Mouse (Mus musculus) gastrocnemius, adult 8-10 months (tissue): ENCODE measurements around the gene Chtf18. TPM values are rescaled to one million over a fixed set of nuclear protein-coding genes. Genes with fewer than 3 reads are reported as not detected.

Source experiments
- microRNA-seq: library from miRNA; unstranded; fragments of <30 nt; microRNA quantifications from one replicate; pipeline ENCODE4 v1.2.0, GENCODE M21; 2022
- total RNA-seq, 4 experiments: library from RNA; stranded (reverse); gene quantifications; 2 replicates each; pipeline ENCODE4 v1.2.4; 2022

Gene Chtf18
- total RNA-seq, 4 experiments from 2014 or later, result 0.87 to 1.4 (median 0.94) TPM

Small RNAs within 50 kb of the gene (microRNA-seq; reads per million reads assigned to microRNA genes)
- gene Gm25083, result not detected

Other genes with a start within 250 kb of the Chtf18 start
- gene Sstr5, start 230.1 kb downstream of the Chtf18 start, total RNA-seq, result not detected
- gene Sox8, start 156.7 kb downstream of the Chtf18 start, total RNA-seq, result under 1 TPM; 0.19 to 0.76 (median 0.70) TPM
- gene Lmf1, start 148.3 kb downstream of the Chtf18 start, total RNA-seq, result 10 to 100 TPM; 10.4 to 14.1 (median 10.8) TPM
- gene Gng13, start 10.2 kb downstream of the Chtf18 start, total RNA-seq, result not detected
- 1 to 10 TPM; 2.4 to 3.5 (median 3.1) TPM for gene Rpusd1, start 251 bp upstream of the Chtf18 start, total RNA-seq
- not detected for gene Mslnl, start 8.6 kb upstream of the Chtf18 start, total RNA-seq
- gene Msln, start 27.0 kb upstream of the Chtf18 start, total RNA-seq, result under 1 TPM in 2 of 4 experiments, not detected in 2; 0.13 TPM
- gene Narfl, start 46.4 kb upstream of the Chtf18 start, total RNA-seq, result 10 to 100 TPM; 24.4 to 29.6 (median 26.5) TPM
- gene Haghl, start 58.3 kb upstream of the Chtf18 start, total RNA-seq, result 10 to 100 TPM in 3 of 4 experiments, 1 to 10 TPM in 1; 9.4 to 12.1 (median 10.1) TPM
- gene Ccdc78, start 59.2 kb upstream of the Chtf18 start, total RNA-seq, result not detected
- 10 to 100 TPM; 46.3 to 53.3 (median 47.6) TPM for gene Fam173a, start 65.5 kb upstream of the Chtf18 start, total RNA-seq
- gene AC134908.4, start 68.2 kb upstream of the Chtf18 start, total RNA-seq, result 1 to 10 TPM in 1 of 4 experiments, not detected in 3; 1.2 TPM
- 10 to 100 TPM; 39.6 to 52.1 (median 46.8) TPM for gene Metrn, start 69.7 kb upstream of the Chtf18 start, total RNA-seq
- gene Fbxl16, start 81.7 kb upstream of the Chtf18 start, total RNA-seq, result 1 to 10 TPM in 1 of 4 experiments, under 1 TPM in 3; 0.27 to 1.0 (median 0.71) TPM
- gene Wdr24, start 96.2 kb upstream of the Chtf18 start, total RNA-seq, result 10 to 100 TPM in 3 of 4 experiments, 1 to 10 TPM in 1; 9.8 to 13.2 (median 11.7) TPM
- gene Jmjd8, start 101.4 kb upstream of the Chtf18 start, total RNA-seq, result 10 to 100 TPM; 11.0 to 13.0 (median 11.4) TPM
- 100 to 1,000 TPM in 1 of 4 experiments, 10 to 100 TPM in 3; 87.3 to 101 (median 91.1) TPM for gene Stub1, start 106.0 kb upstream of the Chtf18 start, total RNA-seq
- 10 to 100 TPM in 3 of 4 experiments, 1 to 10 TPM in 1; 9.5 to 18.5 (median 16.7) TPM for gene Rhbdl1, start 109.9 kb upstream of the Chtf18 start, total RNA-seq
- 10 to 100 TPM in 2 of 4 experiments, 1 to 10 TPM in 2; 9.1 to 15.3 (median 12.3) TPM for gene Gm20683, start 114.3 kb upstream of the Chtf18 start, total RNA-seq
- gene Rhot2, start 117.4 kb upstream of the Chtf18 start, total RNA-seq, result 10 to 100 TPM; 63.3 to 72.7 (median 68.0) TPM
- gene Wdr90, start 134.1 kb upstream of the Chtf18 start, total RNA-seq, result 1 to 10 TPM in 1 of 4 experiments, under 1 TPM in 3; 0.36 to 1.6 (median 0.84) TPM
- 100 to 1,000 TPM in 1 of 4 experiments, 10 to 100 TPM in 3; 87.4 to 108 (median 92.5) TPM for gene Mcrip2, start 141.3 kb upstream of the Chtf18 start, total RNA-seq
- gene Mettl26, start 147.7 kb upstream of the Chtf18 start, total RNA-seq, result 10 to 100 TPM; 27.4 to 42.1 (median 31.3) TPM
- under 1 TPM; 0.15 to 0.62 (median 0.38) TPM for gene Wfikkn1, start 153.4 kb upstream of the Chtf18 start, total RNA-seq
- 10 to 100 TPM in 3 of 4 experiments, 1 to 10 TPM in 1; 7.9 to 13.3 (median 12.7) TPM for gene Rab40c, start 192.3 kb upstream of the Chtf18 start, total RNA-seq
- 10 to 100 TPM; 18.1 to 21.0 (median 18.8) TPM for gene Pigq, start 217.5 kb upstream of the Chtf18 start, total RNA-seq
- gene Nhlrc4, start 217.5 kb upstream of the Chtf18 start, total RNA-seq, result not detected
- gene A930017K11Rik, start 225.1 kb upstream of the Chtf18 start, total RNA-seq, result not detected